Mouse (Mus musculus) heart, postnatal 14 days (tissue): ENCODE data around the gene Plod3. TPM values are rescaled to one million over a fixed set of nuclear protein-coding genes. Genes with fewer than 3 reads are reported as not detected.

ENCODE experiments used
- microRNA-seq, 2 experiments: library from miRNA; unstranded; fragments of <30 nt; microRNA quantifications; one replicate each; pipeline ENCODE4 v1.2.0; 2021 to 2022
- total RNA-seq, 2 experiments: library from RNA; stranded (reverse); gene quantifications; 2 replicates each; pipeline ENCODE4 v1.2.3; 2021

Gene Plod3
- total RNA-seq, 2 experiments from 2014 or later = 40.3 to 42.2 TPM

Small RNA genes lying within 50 kb of the gene (microRNA-seq; reads per million reads assigned to microRNA genes)
- gene Mir702 = 10.5 to 260 reads per million in 2 experiments

Other genes starting within 250 kb of the Plod3 start
- gene Col26a1, start 103.8 kb upstream of the Plod3 start, total RNA-seq = 1 to 10 TPM; 5.2 to 6.6 TPM
- gene Ift22, start 78.9 kb upstream of the Plod3 start, total RNA-seq = 10 to 100 TPM; 10.7 to 12.0 TPM
- gene Fis1, start 33.7 kb upstream of the Plod3 start, total RNA-seq = 100 to 1,000 TPM; 166 to 167 TPM
- gene Cldn15, start 20.4 kb upstream of the Plod3 start, total RNA-seq = 10 to 100 TPM in 1 of 2 experiments, 1 to 10 TPM in 1; 8.9 to 11.2 TPM
- 10 to 100 TPM; 50.4 to 54.9 TPM for gene Znhit1, start 1.0 kb downstream of the Plod3 start, total RNA-seq
- gene Vgf, start 39.4 kb downstream of the Plod3 start, total RNA-seq = not detected
- 10 to 100 TPM; 41.9 to 50.2 TPM for gene Ap1s1, start 59.1 kb downstream of the Plod3 start, total RNA-seq
- 10 to 100 TPM; 12.5 TPM for gene Serpine1, start 85.2 kb downstream of the Plod3 start, total RNA-seq
- gene Trim56, start 129.2 kb downstream of the Plod3 start, total RNA-seq = 10 to 100 TPM; 19.4 to 20.4 TPM
- not detected for gene Muc3, start 162.3 kb downstream of the Plod3 start, total RNA-seq
- under 1 TPM; 0.56 to 0.62 TPM for gene Muc3a, start 225.4 kb downstream of the Plod3 start, total RNA-seq